Mouse (Mus musculus) G1E-ER4 (cell line): ENCODE data around the gene Hinfp. TPM values are rescaled to one million over a fixed set of nuclear protein-coding genes. Genes with fewer than 3 reads are reported as not detected.

Source experiments
- GATA1 ChIP-seq: IDR thresholded peaks from one replicate; pipeline ENCODE4 v1.8.0; 2012; ENCODE audit warnings: low read length, inconsistent platforms
- polyA plus RNA-seq: library from polyadenylated mRNA; stranded (reverse); fragments of >175 nt; gene quantifications from 2 replicates; pipeline ENCODE4 v1.2.3, GENCODE M21; 2012

Hinfp gene
- polyA plus RNA-seq, 1 experiment: 3.5 TPM

DNA sequence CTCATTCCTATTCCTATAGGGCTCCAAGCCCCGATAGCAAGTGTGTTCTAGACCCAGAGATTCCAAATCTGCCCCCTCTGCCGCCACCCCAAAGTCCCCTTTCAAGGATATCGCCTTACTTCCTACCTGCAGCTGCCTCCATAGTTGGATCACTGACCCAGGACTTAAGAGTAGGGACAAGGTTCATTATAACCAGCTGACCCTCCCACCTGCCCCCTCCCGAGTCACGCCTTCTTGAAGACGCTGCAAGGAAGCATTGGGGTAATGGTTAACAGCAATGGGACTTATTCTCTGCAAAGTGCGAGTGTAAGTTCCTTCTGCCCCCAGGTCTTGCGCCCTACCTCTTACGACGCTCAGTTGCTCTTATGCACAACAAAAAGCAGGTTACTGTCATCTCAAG, 54.2 kb downstream of the Hinfp start, which contains the start of gene Pdzd3:
TSS of gene Pdzd3 (minus strand) at position 158 of the 400 bp plus-strand sequence.
- TF ChIP-seq GATA1: no peak

DNA sequence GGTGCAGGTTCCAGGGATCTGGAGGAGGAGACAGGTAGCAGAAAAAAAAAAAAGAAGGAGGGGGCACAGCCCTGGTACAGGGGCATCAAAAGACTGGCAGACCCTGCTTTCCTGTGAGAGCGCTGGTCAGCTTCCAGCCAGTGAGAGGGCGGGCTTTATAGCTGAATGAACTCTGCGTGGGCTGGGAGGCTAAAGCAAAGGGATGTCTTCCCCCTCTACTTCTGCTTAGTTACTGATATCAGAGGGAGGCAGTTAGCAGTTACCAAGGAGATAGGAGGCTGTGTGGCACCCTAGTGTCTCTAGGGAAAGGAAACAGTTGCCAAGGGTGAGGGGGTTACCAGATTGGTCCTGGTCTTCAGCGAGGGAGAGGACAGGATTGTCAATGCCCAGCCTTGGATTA, 55.0 kb downstream of the Hinfp start:
- no peak for TF ChIP-seq GATA1

DNA sequence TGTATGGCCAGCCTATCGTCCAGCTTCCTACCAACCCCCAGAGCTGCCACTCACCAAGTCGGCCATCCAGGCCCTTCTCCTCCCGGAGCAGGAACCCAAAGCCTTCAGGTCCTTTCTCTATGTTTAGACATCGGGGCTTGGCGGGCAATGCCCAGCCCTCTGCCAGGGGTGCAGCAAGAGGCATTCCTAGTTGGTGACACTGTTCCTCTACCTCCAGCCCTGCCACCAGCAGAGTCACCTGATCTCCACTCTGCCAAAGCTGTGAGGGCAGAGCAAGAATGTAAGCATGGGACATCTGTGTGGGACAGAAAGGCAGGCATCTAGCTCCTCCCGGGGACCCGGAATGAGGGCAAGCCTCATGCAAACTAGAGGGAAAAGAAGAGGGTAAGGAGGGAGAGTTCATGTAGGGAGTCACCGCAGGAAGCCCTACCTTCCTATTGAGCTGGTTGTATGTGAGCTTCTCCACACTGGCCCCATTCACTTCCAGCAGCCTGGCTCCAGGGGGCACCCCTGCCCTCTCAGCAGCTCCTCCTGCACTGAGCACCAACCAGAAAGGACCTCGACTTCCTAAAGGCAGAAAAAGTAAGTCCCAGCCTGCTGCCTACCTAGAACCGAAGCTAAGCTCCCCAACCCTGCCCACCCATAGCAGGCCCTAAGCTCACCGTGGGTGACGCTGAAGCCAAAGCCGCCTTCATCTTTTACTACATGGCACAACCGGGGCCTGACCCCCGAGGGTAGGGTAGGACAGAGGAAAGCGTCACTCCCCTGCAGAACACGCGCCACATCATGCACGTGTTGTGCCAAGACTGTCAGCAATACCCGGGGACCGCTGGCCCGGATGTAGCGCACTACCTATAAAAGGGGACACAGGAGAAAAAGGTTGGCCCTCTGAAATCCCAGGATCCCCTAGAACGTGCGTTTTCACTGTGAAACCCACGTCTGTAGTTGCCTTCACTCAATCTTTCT, 56.0 kb downstream of the Hinfp start:
- TF ChIP-seq GATA1: no peak

DNA sequence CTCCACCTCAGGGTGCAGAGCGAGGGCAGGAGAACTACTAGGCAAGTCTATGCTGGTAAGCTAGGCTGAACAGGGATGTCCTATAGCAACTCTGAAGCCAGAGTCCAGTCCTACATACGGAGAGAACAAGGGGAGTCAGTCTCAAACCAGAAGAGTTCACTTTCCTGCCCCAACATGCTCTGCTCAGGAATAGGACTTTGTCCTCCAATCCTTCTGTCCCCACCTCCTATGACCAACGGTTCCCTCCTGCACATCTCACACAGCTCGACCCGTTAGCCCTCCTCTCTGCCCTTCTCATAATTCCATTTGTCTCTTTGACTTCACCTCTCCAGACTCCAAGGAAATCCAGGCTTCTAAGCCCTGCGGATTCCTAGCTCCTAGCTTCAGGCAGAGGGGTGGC, 57.6 kb downstream of the Hinfp start:
- no peak for TF ChIP-seq GATA1

DNA sequence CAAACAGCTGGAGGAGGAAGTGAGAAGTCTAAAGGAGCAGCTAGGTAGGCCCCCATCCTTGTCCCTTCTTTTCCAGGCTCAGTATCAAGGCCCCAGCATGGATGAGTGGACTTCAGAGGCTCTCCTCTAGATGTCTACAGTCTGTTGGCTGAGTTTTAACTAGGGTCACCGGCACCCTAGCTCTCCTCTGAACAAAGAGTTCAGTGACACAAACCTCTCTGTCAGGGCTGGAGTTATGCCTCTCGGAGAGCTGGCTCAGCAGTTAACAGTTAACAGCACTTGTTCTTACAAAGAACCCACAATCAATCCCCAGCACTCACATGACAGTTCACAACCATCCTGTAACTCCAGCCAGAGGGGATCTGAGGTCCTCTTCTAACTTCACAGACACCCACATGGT, 61.9 kb downstream of the Hinfp start:
- no peak for TF ChIP-seq GATA1

Other genes with a start within 250 kb of the Hinfp start
- gene Usp2, start 238.7 kb downstream of the Hinfp start, polyA plus RNA-seq: 1.3 and 1.7 TPM in 2 replicates
- gene Mfrp, start 203.9 kb downstream of the Hinfp start, polyA plus RNA-seq: not detected in 2 replicates
- not detected in 2 replicates for gene C1qtnf5, start 198.4 kb downstream of the Hinfp start, polyA plus RNA-seq
- gene Gm49380, start 192.2 kb downstream of the Hinfp start, polyA plus RNA-seq: not detected in 2 replicates
- gene Rnf26, start 192.2 kb downstream of the Hinfp start, polyA plus RNA-seq: 36.9 and 44.7 TPM in 2 replicates
- gene Mcam, start 171.2 kb downstream of the Hinfp start, polyA plus RNA-seq: not detected in 2 replicates
- gene Cbl, start 71.6 kb downstream of the Hinfp start, polyA plus RNA-seq: 15.4 and 18.5 TPM in 2 replicates
- gene Ccdc153, start 65.0 kb downstream of the Hinfp start, polyA plus RNA-seq: not detected in 2 replicates
- gene Pdzd3, start 54.2 kb downstream of the Hinfp start, polyA plus RNA-seq: not detected in 2 replicates
- 0.02 TPM in 1 of 2 replicates, not detected in the other for gene Nlrx1, start 37.1 kb downstream of the Hinfp start, polyA plus RNA-seq
- 15.6 and 18.4 TPM in 2 replicates for gene Abcg4, start 17.1 kb downstream of the Hinfp start, polyA plus RNA-seq
- 42.9 and 52.2 TPM in 2 replicates for gene C2cd2l, start 14.6 kb upstream of the Hinfp start, polyA plus RNA-seq
- 7.7 and 9.9 TPM in 2 replicates for gene Dpagt1, start 20.3 kb upstream of the Hinfp start, polyA plus RNA-seq
- 682 and 860 TPM in 2 replicates for gene H2afx, start 29.0 kb upstream of the Hinfp start, polyA plus RNA-seq
- gene Hmbs, start 38.6 kb upstream of the Hinfp start, polyA plus RNA-seq: 139 and 142 TPM in 2 replicates
- 6.0 and 8.8 TPM in 2 replicates for gene Vps11, start 56.0 kb upstream of the Hinfp start, polyA plus RNA-seq
- gene Hyou1, start 73.8 kb upstream of the Hinfp start, polyA plus RNA-seq: 28.0 and 36.3 TPM in 2 replicates
- gene Slc37a4, start 91.2 kb upstream of the Hinfp start, polyA plus RNA-seq: 17.1 and 21.2 TPM in 2 replicates
- gene Rps25, start 101.5 kb upstream of the Hinfp start, polyA plus RNA-seq: 151 and 177 TPM in 2 replicates
- gene Trappc4, start 101.9 kb upstream of the Hinfp start, polyA plus RNA-seq: 7.9 and 13.5 TPM in 2 replicates
- 8.0 and 11.8 TPM in 2 replicates for gene Ccdc84, start 112.9 kb upstream of the Hinfp start, polyA plus RNA-seq
- gene Foxr1, start 135.5 kb upstream of the Hinfp start, polyA plus RNA-seq: not detected in 2 replicates
- gene Upk2, start 149.3 kb upstream of the Hinfp start, polyA plus RNA-seq: not detected in 2 replicates
- gene Bcl9l, start 177.2 kb upstream of the Hinfp start, polyA plus RNA-seq: 0.10 and 0.19 TPM in 2 replicates